ENCODE assay signal across 8 mouse cellular contexts in genomic region chr16:4639831-4640237, GRCm38 (mm10). TPM values are rescaled to one million over a fixed set of nuclear protein-coding genes. Genes with fewer than 3 reads are reported as not detected.
A peak's percentile ranks its signal among the peaks of the same experiment; 100 is the strongest.
DNase-seq lines count a peak whose midpoint lies in the region; ATAC-seq lines count a peak whose summit lies in the region.

Vasn (plus strand) TSS chr16:4639941.
Dnaja3 (plus strand) TSS chr16:4639989.

- ATAC-seq in forebrain, embryonic 12.5 days (ENCODE audit: low FRiP score): peak; percentile 95
- ATAC-seq in heart, embryonic 15.5 days (replicated peaks; ENCODE audit: insufficient number of reproducible peaks, insufficient read depth, low FRiP score, low read depth): peak; percentile 83
- peak; percentile 94 for ATAC-seq in liver, embryonic 13.5 days (ENCODE audit: low read depth)
- ATAC-seq in neural tube, embryonic 11.5 days (ENCODE audit: insufficient read depth, low FRiP score, low TSS enrichment): peak; percentile 95
- ATAC-seq in stomach, embryonic 16.5 days (ENCODE audit: insufficient read depth, low FRiP score): peak; percentile 90

- H3K4me3 ChIP-seq in forebrain, embryonic 12.5 days (replicated peaks): peak within 1 kb of the TSS; percentile 54
- peak within 1 kb of the TSS; percentile 65 for H3K4me3 ChIP-seq in heart, embryonic 15.5 days
- H3K4me3 ChIP-seq in liver, embryonic 13.5 days (replicated peaks): peak within 1 kb of the TSS; percentile 66
- peak within 1 kb of the TSS; percentile 66 for H3K4me3 ChIP-seq in neural tube, embryonic 11.5 days (ENCODE audit: low read depth, low read length)
- H3K4me3 ChIP-seq in stomach, embryonic 16.5 days (replicated peaks; ENCODE audit: low read length): peak within 1 kb of the TSS; percentile 83

- H3K27ac ChIP-seq in forebrain, embryonic 12.5 days: peak within 1 kb of the TSS; percentile 19; the same call in 1 of the 2 replicates
- peak within 1 kb of the TSS; percentile 85 for H3K27ac ChIP-seq in heart, embryonic 15.5 days
- H3K27ac ChIP-seq in liver, embryonic 13.5 days: peak within 1 kb of the TSS; percentile 76
- H3K27ac ChIP-seq in neural tube, embryonic 11.5 days (ENCODE audit: low read depth, low read length): peak within 1 kb of the TSS; percentile 67; the same call in 1 of the 2 replicates
- peak within 1 kb of the TSS; percentile 97 for H3K27ac ChIP-seq in stomach, embryonic 16.5 days (ENCODE audit: low read length)

- H3K4me1 ChIP-seq in forebrain, embryonic 12.5 days: peaks cover 45% of the 10 kb centered on the region
- H3K4me1 ChIP-seq in heart, embryonic 15.5 days (replicated peaks): peaks cover 67% of the 10 kb centered on the region
- peaks cover 61% of the 10 kb centered on the region for H3K4me1 ChIP-seq in liver, embryonic 13.5 days (replicated peaks)
- H3K4me1 ChIP-seq in neural tube, embryonic 11.5 days (ENCODE audit: control insufficient read depth, insufficient read depth, low read length): peaks cover 23% of the 10 kb centered on the region
- peaks cover 46% of the 10 kb centered on the region for H3K4me1 ChIP-seq in stomach, embryonic 16.5 days (ENCODE audit: control insufficient read depth, insufficient read depth, low read length)

- H3K9me3 ChIP-seq in forebrain, embryonic 12.5 days: no peaks in the 10 kb centered on the region
- H3K9me3 ChIP-seq in heart, embryonic 15.5 days (replicated peaks): no peaks in the 10 kb centered on the region
- no peaks in the 10 kb centered on the region for H3K9me3 ChIP-seq in liver, embryonic 13.5 days (replicated peaks)
- no peaks in the 10 kb centered on the region for H3K9me3 ChIP-seq in neural tube, embryonic 11.5 days (ENCODE audit: control insufficient read depth, low read length)
- no peaks in the 10 kb centered on the region for H3K9me3 ChIP-seq in stomach, embryonic 16.5 days (replicated peaks; ENCODE audit: control insufficient read depth, low read length)

- 0 out of 2 replicates have a peak, but pooled peaks cover 8% of the 10 kb centered on the region for H3K27me3 ChIP-seq in forebrain, embryonic 12.5 days
- no peaks in the 10 kb centered on the region for H3K27me3 ChIP-seq in heart, embryonic 15.5 days
- no peaks in the 10 kb centered on the region for H3K27me3 ChIP-seq in liver, embryonic 13.5 days
- no peaks in the 10 kb centered on the region for H3K27me3 ChIP-seq in neural tube, embryonic 11.5 days (ENCODE audit: control insufficient read depth, insufficient read depth, low read length)
- H3K27me3 ChIP-seq in stomach, embryonic 16.5 days (ENCODE audit: control insufficient read depth, insufficient read depth, low read length): no peaks in the 10 kb centered on the region

- no peaks in the 10 kb centered on the region for H3K36me3 ChIP-seq in forebrain, embryonic 12.5 days (replicated peaks)
- H3K36me3 ChIP-seq in heart, embryonic 15.5 days: no peaks in the 10 kb centered on the region
- H3K36me3 ChIP-seq in liver, embryonic 13.5 days: peaks cover 11% of the 10 kb centered on the region; the same call in 1 of the 2 replicates
- peaks cover 5% of the 10 kb centered on the region; the same call in 1 of the 2 replicates for H3K36me3 ChIP-seq in neural tube, embryonic 11.5 days (ENCODE audit: control insufficient read depth, insufficient read depth, low read length)
- H3K36me3 ChIP-seq in stomach, embryonic 16.5 days (ENCODE audit: control insufficient read depth, insufficient read depth, low read length): no peaks in the 10 kb centered on the region

- peak within 1 kb of the TSS; percentile 93 for H3K4me2 ChIP-seq in forebrain, embryonic 12.5 days
- H3K4me2 ChIP-seq in heart, embryonic 15.5 days: peak within 1 kb of the TSS; percentile 72
- H3K4me2 ChIP-seq in liver, embryonic 13.5 days: peak within 1 kb of the TSS; percentile 95
- H3K4me2 ChIP-seq in neural tube, embryonic 11.5 days (ENCODE audit: low read depth): peak within 1 kb of the TSS; percentile 87
- peak within 1 kb of the TSS; percentile 78 for H3K4me2 ChIP-seq in stomach, embryonic 16.5 days (ENCODE audit: low read depth, low read length)

- DNase-seq in thymus, postnatal 0 days (ENCODE audit: low spot score): peak; percentile 63
- DNase-seq in thymus, adult 18-20 months: no peak
- peak; percentile 96 to 97 for DNase-seq in kidney, postnatal 25 days
- peak; percentile 88 for DNase-seq in liver, embryonic 13.5 days
- DNase-seq in neural tube, embryonic 11.5 days (ENCODE audit: low spot score): peak; percentile 86

- WGBS in forebrain, embryonic 12.5 days: 1% methylated on average over 22 of the region's 22 CpGs
- WGBS in heart, embryonic 15.5 days: 1% methylated on average over 22 of the region's 22 CpGs
- 2% methylated on average over 22 of the region's 22 CpGs for WGBS in liver, embryonic 13.5 days (ENCODE audit: insufficient replicate concordance)
- WGBS in neural tube, embryonic 11.5 days: 0% methylated on average over 22 of the region's 22 CpGs
- WGBS in stomach, embryonic 16.5 days: 2% methylated on average over 22 of the region's 22 CpGs

- H3K9ac ChIP-seq in forebrain, embryonic 12.5 days: peak within 1 kb of the TSS; percentile 70
- peak within 1 kb of the TSS; percentile 79 for H3K9ac ChIP-seq in heart, embryonic 15.5 days
- H3K9ac ChIP-seq in liver, embryonic 13.5 days: peak within 1 kb of the TSS; percentile 76
- H3K9ac ChIP-seq in neural tube, embryonic 11.5 days (ENCODE audit: low read length): peak within 1 kb of the TSS; percentile 70
- H3K9ac ChIP-seq in stomach, embryonic 16.5 days (ENCODE audit: low read length): peak within 1 kb of the TSS; percentile 89

RNA-seq across cellular contexts. Expression of gene Vasn, which starts in this region (rescaled TPM):
- 2.0 and 2.4 TPM in 2 replicates for polyA plus RNA-seq in thymus, postnatal 0 days (2015; fragmentation: Nextera tagmentation; extraction: Ambion mirVana)
- 5.2 and 6.8 TPM in 2 replicates for polyA plus RNA-seq in forebrain, embryonic 12.5 days (2016; fragmentation: Nextera tagmentation; extraction: Ambion mirVana)
- 14.7 and 20.7 TPM in 2 replicates for polyA plus RNA-seq in heart, embryonic 15.5 days (2015; fragmentation: Nextera tagmentation; extraction: Ambion mirVana)
- polyA plus RNA-seq in liver, embryonic 13.5 days (2015; fragmentation: Nextera tagmentation; extraction: Ambion mirVana): 2.9 TPM in 2 replicates
- polyA plus RNA-seq in neural tube, embryonic 11.5 days (2014; fragmentation: Nextera tagmentation; extraction: Ambion mirVana): 10.5 and 11.1 TPM in 2 replicates
- 18.3 and 18.4 TPM in 2 replicates for polyA plus RNA-seq in stomach, embryonic 16.5 days (2015; fragmentation: Nextera tagmentation; extraction: Ambion mirVana)

RNA-seq across cellular contexts. Expression of gene Dnaja3, which starts in this region (rescaled TPM):
- polyA plus RNA-seq in thymus, postnatal 0 days (2015; fragmentation: Nextera tagmentation; extraction: Ambion mirVana): 47.3 and 48.7 TPM in 2 replicates
- 51.4 and 58.0 TPM in 2 replicates for polyA plus RNA-seq in forebrain, embryonic 12.5 days (2016; fragmentation: Nextera tagmentation; extraction: Ambion mirVana)
- polyA plus RNA-seq in heart, embryonic 15.5 days (2015; fragmentation: Nextera tagmentation; extraction: Ambion mirVana): 78.3 and 79.6 TPM in 2 replicates
- 51.8 and 62.5 TPM in 2 replicates for polyA plus RNA-seq in liver, embryonic 13.5 days (2015; fragmentation: Nextera tagmentation; extraction: Ambion mirVana)
- polyA plus RNA-seq in neural tube, embryonic 11.5 days (2014; fragmentation: Nextera tagmentation; extraction: Ambion mirVana): 54.2 and 56.6 TPM in 2 replicates
- polyA plus RNA-seq in stomach, embryonic 16.5 days (2015; fragmentation: Nextera tagmentation; extraction: Ambion mirVana): 73.1 and 76.6 TPM in 2 replicates

Comparison
In these comparisons a context has a peak if more than half of its experiments do, and no peak if none do; other contexts are left out.
1. DNase-seq: peak in thymus, postnatal 0 days (single experiment), kidney, postnatal 25 days (2 of 2), liver, embryonic 13.5 days (single experiment) and neural tube, embryonic 11.5 days (single experiment); none in thymus, adult 18-20 months (0 of 2).
2. H3K27ac ChIP-seq: peak in every context shown above with its lines; median percentile 97 in stomach, embryonic 16.5 days; 85 in heart, embryonic 15.5 days; 76 in liver, embryonic 13.5 days; 67 in neural tube, embryonic 11.5 days; 19 in forebrain, embryonic 12.5 days.
3. Peak in every context shown above with its lines, with median percentiles within 50 percentile points of each other: ATAC-seq, H3K4me2 ChIP-seq, H3K4me3 ChIP-seq and H3K9ac ChIP-seq.